Mouse (Mus musculus) midbrain, postnatal 0 days (tissue): ENCODE results near the gene Uck2. TPM values are rescaled to one million over a fixed set of nuclear protein-coding genes. Genes with fewer than 3 reads are reported as not detected.
A peak's percentile ranks its signal among the peaks of the same experiment; 100 is the strongest.

Experiments
- ATAC-seq: fragments of 200-750 bp; cut with Nextera tagmentation; 2 replicates; pipeline ENCODE4 v1.8.0; 2017; ENCODE audit warnings: moderate number of reproducible peaks, mild to moderate bottlenecking, moderate TSS enrichment, moderate library complexity; ENCODE audit not compliant: low FRiP score
- DNase-seq: peaks from one replicate; pipeline ENCODE4 v3.0.0-alpha.2; 2015; ENCODE audit warnings: low spot score
- H3K27ac ChIP-seq: fragments of 300-500 bp; sonication (generic); 2 replicates; pipeline ENCODE4 v1.5.1; 2014; ENCODE audit warnings: low read depth, mild to moderate bottlenecking, low read length, mixed read lengths
- H3K27me3 ChIP-seq: fragments of 300-500 bp; sonication (generic); 2 replicates; pipeline ENCODE4 v1.6.1; 2014; ENCODE audit warnings: low read length, control low read depth, mixed read lengths; ENCODE audit not compliant: insufficient read depth
- H3K36me3 ChIP-seq: fragments of 300-500 bp; sonication (generic); 2 replicates; pipeline ENCODE4 v1.6.1; 2014; ENCODE audit warnings: low read length, control low read depth, mixed read lengths; ENCODE audit not compliant: insufficient read depth
- H3K4me1 ChIP-seq: fragments of 300-500 bp; sonication (generic); 2 replicates; pipeline ENCODE4 v1.6.1; 2014; ENCODE audit warnings: mild to moderate bottlenecking, control low read depth, antibody characterized with exemption, low read length, mixed read lengths; ENCODE audit not compliant: insufficient read depth
- H3K4me2 ChIP-seq: fragments of 300-500 bp; sonication (generic); 2 replicates; pipeline ENCODE4 v1.6.1; 2014; ENCODE audit warnings: low read depth, mild to moderate bottlenecking, low read length, mixed read lengths; ENCODE audit not compliant: poor library complexity, severe bottlenecking
- H3K4me3 ChIP-seq: fragments of 300-500 bp; sonication (generic); 2 replicates; pipeline ENCODE4 v1.5.1; 2014; ENCODE audit warnings: low read depth, mild to moderate bottlenecking, low read length, moderate library complexity
- H3K9ac ChIP-seq: fragments of 300-500 bp; sonication (generic); replicated peaks from 2 replicates; pipeline ENCODE4 v1.6.1; 2014; ENCODE audit warnings: mild to moderate bottlenecking, low read length, moderate library complexity, mixed read lengths; ENCODE audit not compliant: poor library complexity, severe bottlenecking
- H3K9me3 ChIP-seq: fragments of 300-500 bp; sonication (generic); 2 replicates; pipeline ENCODE4 v1.6.1; 2016; ENCODE audit warnings: low read length, control low read depth
- CTCF ChIP-seq: IDR thresholded peaks from 2 replicates; pipeline ENCODE4 v1.5.1; 2016; ENCODE audit warnings: antibody characterized with exemption, mild to moderate bottlenecking
- WGBS: fragments of 180-500 bp; shearing (Covaris S2); extraction: QIAGEN DNeasy Blood & Tissue Kit; methylation state at CpG from one replicate; pipeline ENCODE4 v1.1.7; 2014; 5-methylcytosine and 5-hydroxymethylcytosine counted together
- polyA plus RNA-seq: library from polyadenylated mRNA; unstranded; fragments of >200 nt; fragmentation: Nextera tagmentation; extraction: Ambion mirVana; gene quantifications from 2 replicates; pipeline ENCODE4 v1.2.1, GENCODE M21; 2015
- total RNA-seq: library from RNA; depleted of rRNA; stranded (reverse); fragments of >200 nt; gene quantifications from 2 replicates; pipeline ENCODE4 v1.2.3, GENCODE M21; 2014

Gene Uck2
- total and polyA plus RNA-seq, 2 experiments from 2014 or later, result 42.7 to 74.2 TPM

GRCm38 (mm10) chr1:167231612-167232283 lies 53.4 kb downstream of the Uck2 start:
- ATAC-seq, result no peak
- Histone ChIP-seq H3K36me3 (peaks cover 36% of the 10 kb centered on the region), H3K27me3 (no peaks in the 10 kb centered on the region), H3K4me2 (no peak overlapping the region), H3K9me3 (no peaks in the 10 kb centered on the region), H3K27ac (no peak overlapping the region), H3K4me1 (no peaks in the 10 kb centered on the region), H3K4me3 (no peak overlapping the region), H3K9ac (no peak overlapping the region)
- DNase-seq, result peak; percentile 51
- peak; percentile 51 for TF ChIP-seq CTCF
- 78% methylated on average over 17 of the region's 17 CpGs for WGBS

GRCm38 (mm10) chr1:167230930-167231611 lies 54.0 kb downstream of the Uck2 start:
- peak; percentile 58; the same call in 1 of the 2 replicates for ATAC-seq
- H3K36me3 ChIP-seq, result peaks cover 35% of the 10 kb centered on the region
- H3K27me3 ChIP-seq, result no peaks in the 10 kb centered on the region
- H3K27ac ChIP-seq, result no peak overlapping the region
- no peak for DNase-seq
- no peak overlapping the region for H3K4me2 ChIP-seq
- WGBS, result 91% methylated on average over 17 of the region's 17 CpGs
- no peaks in the 10 kb centered on the region for H3K9me3 ChIP-seq
- no peak overlapping the region for H3K9ac ChIP-seq
- H3K4me1 ChIP-seq, result no peaks in the 10 kb centered on the region
- H3K4me3 ChIP-seq, result no peak overlapping the region
- TF ChIP-seq CTCF, result peak; percentile 16; the same call in 1 of the 2 replicates

- no peak overlapping the region for H3K4me3 ChIP-seq
- DNase-seq (no peak), ATAC-seq (no peak; the same call in 1 of the 2 replicates)
- no peak overlapping the region for H3K9ac ChIP-seq
- no peak for TF ChIP-seq CTCF
- no peaks in the 10 kb centered on the region for H3K4me1 ChIP-seq
- no peaks in the 10 kb centered on the region for H3K9me3 ChIP-seq
- no peaks in the 10 kb centered on the region for H3K27me3 ChIP-seq
- H3K4me2 ChIP-seq, result no peak overlapping the region
- WGBS, result 88% methylated on average over 9 of the region's 9 CpGs
- peaks cover 24% of the 10 kb centered on the region for H3K36me3 ChIP-seq
- no peak overlapping the region for H3K27ac ChIP-seq
Measured at GRCm38 (mm10) chr1:167222382-167223010, 62.6 kb downstream of the Uck2 start.

GRCm38 (mm10) chr1:167220303-167221174 lies 64.6 kb downstream of the Uck2 start:
- H3K4me2 ChIP-seq, result no peak overlapping the region
- H3K4me1 ChIP-seq, result no peaks in the 10 kb centered on the region
- ATAC-seq (peak; percentile 67; the same call in 1 of the 2 replicates), DNase-seq (peak; percentile 87)
- H3K27ac ChIP-seq, result no peak overlapping the region
- no peaks in the 10 kb centered on the region for H3K27me3 ChIP-seq
- H3K9ac ChIP-seq, result no peak overlapping the region
- TF ChIP-seq CTCF, result peak; percentile 95
- peaks cover 15% of the 10 kb centered on the region; the same call in 1 of the 2 replicates for H3K36me3 ChIP-seq
- no peaks in the 10 kb centered on the region for H3K9me3 ChIP-seq
- WGBS, result 3% methylated on average over 5 of the region's 5 CpGs
- no peak overlapping the region for H3K4me3 ChIP-seq

- Histone ChIP-seq H3K9ac (no peak overlapping the region), H3K4me1 (no peaks in the 10 kb centered on the region), H3K4me2 (no peak overlapping the region), H3K9me3 (no peaks in the 10 kb centered on the region), H3K27me3 (no peaks in the 10 kb centered on the region), H3K27ac (no peak overlapping the region), H3K36me3 (no peaks in the 10 kb centered on the region), H3K4me3 (no peak overlapping the region)
- WGBS, result 68% methylated on average over 3 of the region's 3 CpGs
- no peak for DNase-seq
- no peak for TF ChIP-seq CTCF
- ATAC-seq, result no peak
Measured at GRCm38 (mm10) chr1:167215460-167215859, 69.7 kb downstream of the Uck2 start.
